Mouse (Mus musculus) C2C12 (cell line): ENCODE data around the gene Dis3l. TPM values are rescaled to one million over a fixed set of nuclear protein-coding genes. Genes with fewer than 3 reads are reported as not detected.

Experiments
- H3K27me3 ChIP-seq: one replicate; pipeline ENCODE4 v1.6.1; 2011; ENCODE audit not compliant: control insufficient read depth, insufficient read depth, insufficient read length
- H3K36me3 ChIP-seq: one replicate; pipeline ENCODE4 v1.6.1; 2011; ENCODE audit not compliant: control insufficient read depth, insufficient read depth
- H3K4me3 ChIP-seq: one replicate; pipeline ENCODE4 v1.5.1; 2011; ENCODE audit warnings: mild to moderate bottlenecking, control low read depth; ENCODE audit not compliant: poor library complexity, insufficient read depth, severe bottlenecking
- H3K79me2 ChIP-seq: one replicate; pipeline ENCODE4 v1.6.1; 2011; ENCODE audit not compliant: control insufficient read depth, insufficient read depth
- H3K79me3 ChIP-seq: one replicate; pipeline ENCODE4 v1.6.1; 2011; ENCODE audit warnings: low read depth, control low read depth
- H3ac ChIP-seq: one replicate; pipeline ENCODE3; 2011; ENCODE audit warnings: low read depth; ENCODE audit not compliant: control insufficient read depth, insufficient read length
- CEBPB ChIP-seq: IDR thresholded peaks from one replicate; pipeline ENCODE4 v1.6.1; 2011; ENCODE audit warnings: low read depth, mild to moderate bottlenecking, control low read depth, moderate library complexity
- CTCF ChIP-seq: IDR thresholded peaks from one replicate; pipeline ENCODE4 v1.5.1; 2011; ENCODE audit not compliant: control insufficient read depth, insufficient read depth, insufficient read length
- FOSL1 ChIP-seq: IDR thresholded peaks from one replicate; pipeline ENCODE4 v1.8.0; 2011; ENCODE audit warnings: mild to moderate bottlenecking, low read length; ENCODE audit not compliant: poor library complexity, insufficient read depth, severe bottlenecking
- MAX ChIP-seq: IDR thresholded peaks from one replicate; pipeline ENCODE4 v1.6.1; 2011; ENCODE audit warnings: mild to moderate bottlenecking, control low read depth
- MYOD1 ChIP-seq: IDR thresholded peaks from one replicate; pipeline ENCODE4 v1.6.1; 2011; ENCODE audit warnings: low read depth; ENCODE audit not compliant: control insufficient read depth, insufficient read length
- MYOG ChIP-seq: IDR thresholded peaks from one replicate; pipeline ENCODE4 v1.6.1; 2011; ENCODE audit not compliant: control insufficient read depth, insufficient read length; ENCODE audit errors: extremely low read depth
- USF1 ChIP-seq: IDR thresholded peaks from one replicate; pipeline ENCODE4 v1.6.1; 2011; ENCODE audit warnings: low read depth, mild to moderate bottlenecking, control low read depth, moderate library complexity
- long read RNA-seq, 2 experiments: library from polyadenylated mRNA; unstranded; transcript quantifications; one replicate each; pipeline ENCODE4 v2.0.0; 2019 to 2020
- polyA plus RNA-seq: library from polyadenylated mRNA; unstranded; fragments of >200 nt; fragmentation: generic; extraction: Trizol; gene quantifications from one replicate; pipeline ENCODE4 v1.2.1, GENCODE M21; 2012; ENCODE audit warnings: missing spikeins

Dis3l gene
- 13.8 TPM for polyA plus RNA-seq
- long read RNA-seq, experiment 1, transcript Dis3l-208 (17 exons, 3,575 nt) = major isoform, 5 of 8 reads
- long read RNA-seq, experiment 1, partial matches to known transcripts = 2 of 8 reads
- long read RNA-seq, experiment 1, other reads (novel, unspliced or antisense) = 1 of 8 reads
- long read RNA-seq, experiment 2, transcript Dis3l-208 (17 exons, 3,575 nt) = major isoform, 163 of 192 reads
- long read RNA-seq, experiment 2, partial matches to known transcripts = 8 of 192 reads
- long read RNA-seq, experiment 2, other reads (novel, unspliced or antisense) = 21 of 192 reads

DNA sequence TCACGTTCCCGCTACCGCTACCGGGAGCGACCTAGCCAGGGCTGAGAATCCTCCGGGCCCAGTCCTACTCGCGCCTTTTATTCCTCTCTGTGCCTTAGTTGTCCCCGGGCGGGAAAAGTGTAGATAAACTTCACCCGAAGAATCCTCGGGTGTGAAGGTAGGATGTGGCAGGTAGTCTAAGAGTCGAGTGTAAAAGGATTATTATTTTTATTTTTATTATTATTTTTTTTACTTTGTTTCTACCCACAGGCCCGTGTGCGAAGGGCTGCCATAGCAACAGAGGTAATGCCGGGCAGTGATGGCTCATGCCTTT lies at the start of gene Dis3l:
Dis3l (minus strand) TSS at position 35 of the 313 bp plus-strand sequence.
- Histone ChIP-seq H3ac (peak within 1 kb of the TSS; percentile 78), H3K36me3 (no peaks in the 10 kb centered on the region), H3K4me3 (peak within 1 kb of the TSS; percentile 40), H3K79me3 (no peaks in the 10 kb centered on the region), H3K27me3 (peaks cover 3% of the 10 kb centered on the region), H3K79me2 (no peaks in the 10 kb centered on the region)
- TF ChIP-seq MYOG = no peak
- TF ChIP-seq MAX = no peak
- TF ChIP-seq USF1 = no peak
- no peak for TF ChIP-seq MYOD1
- no peak for TF ChIP-seq CTCF
- no peak for TF ChIP-seq CEBPB
- TF ChIP-seq FOSL1 = no peak

DNA sequence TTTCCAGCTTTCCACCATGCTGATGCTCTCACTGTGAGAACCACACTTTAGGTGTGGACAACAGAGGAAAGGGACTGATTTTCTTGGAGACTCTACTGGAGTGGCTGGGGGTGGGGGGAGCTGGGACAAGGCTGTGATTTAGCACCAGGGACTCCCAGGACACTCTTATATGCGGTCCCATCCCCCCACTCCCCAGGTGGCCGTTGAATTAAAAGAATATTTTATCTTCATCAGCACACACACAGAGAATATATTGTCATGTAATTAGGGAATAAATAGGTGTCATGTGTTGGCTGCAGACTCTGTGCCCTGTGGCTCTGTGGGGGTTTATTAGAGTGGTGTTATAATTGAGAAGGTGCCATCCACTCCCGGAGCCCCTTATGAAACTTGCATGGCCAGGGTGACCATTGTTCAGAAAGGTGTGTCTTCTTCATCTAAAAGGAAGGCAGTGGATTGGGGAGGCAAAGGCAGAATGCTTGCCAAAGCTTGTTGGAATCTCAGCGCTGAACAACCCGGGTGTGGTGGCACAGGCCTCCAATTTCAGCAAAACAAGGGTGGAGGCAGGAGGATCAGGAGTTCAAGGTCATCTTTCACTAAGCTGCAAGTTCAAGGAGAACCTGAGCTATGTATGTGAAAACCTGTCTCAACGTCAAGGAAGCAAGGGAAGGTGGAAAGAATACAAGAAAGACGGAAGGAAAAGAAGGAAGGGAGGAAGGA lies 48.6 kb upstream of the Dis3l start:
- no peaks in the 10 kb centered on the region for H3K79me3 ChIP-seq
- peaks cover 60% of the 10 kb centered on the region for H3K27me3 ChIP-seq

GRCm38 (mm10) chr9:64386466-64387211 lies 45.6 kb upstream of the Dis3l start:
- H3K79me2 ChIP-seq = no peaks in the 10 kb centered on the region
- no peak for TF ChIP-seq FOSL1
- TF ChIP-seq CTCF = no peak
- no peak for TF ChIP-seq MAX
- no peak for TF ChIP-seq MYOD1
- no peak for TF ChIP-seq MYOG
- TF ChIP-seq USF1 = no peak
- TF ChIP-seq CEBPB = no peak
- peaks cover 62% of the 10 kb centered on the region for H3K27me3 ChIP-seq
- H3K4me3 ChIP-seq = no peak overlapping the region
- H3ac ChIP-seq = no peak overlapping the region
- no peaks in the 10 kb centered on the region for H3K79me3 ChIP-seq
- no peaks in the 10 kb centered on the region for H3K36me3 ChIP-seq

More for the DNA sequence above, 48.6 kb upstream of the Dis3l start:
- Histone ChIP-seq H3K79me2 (no peaks in the 10 kb centered on the region), H3K4me3 (no peak overlapping the region), H3ac (no peak overlapping the region), H3K36me3 (no peaks in the 10 kb centered on the region)
- TF ChIP-seq FOSL1 (no peak), MAX (no peak)

DNA sequence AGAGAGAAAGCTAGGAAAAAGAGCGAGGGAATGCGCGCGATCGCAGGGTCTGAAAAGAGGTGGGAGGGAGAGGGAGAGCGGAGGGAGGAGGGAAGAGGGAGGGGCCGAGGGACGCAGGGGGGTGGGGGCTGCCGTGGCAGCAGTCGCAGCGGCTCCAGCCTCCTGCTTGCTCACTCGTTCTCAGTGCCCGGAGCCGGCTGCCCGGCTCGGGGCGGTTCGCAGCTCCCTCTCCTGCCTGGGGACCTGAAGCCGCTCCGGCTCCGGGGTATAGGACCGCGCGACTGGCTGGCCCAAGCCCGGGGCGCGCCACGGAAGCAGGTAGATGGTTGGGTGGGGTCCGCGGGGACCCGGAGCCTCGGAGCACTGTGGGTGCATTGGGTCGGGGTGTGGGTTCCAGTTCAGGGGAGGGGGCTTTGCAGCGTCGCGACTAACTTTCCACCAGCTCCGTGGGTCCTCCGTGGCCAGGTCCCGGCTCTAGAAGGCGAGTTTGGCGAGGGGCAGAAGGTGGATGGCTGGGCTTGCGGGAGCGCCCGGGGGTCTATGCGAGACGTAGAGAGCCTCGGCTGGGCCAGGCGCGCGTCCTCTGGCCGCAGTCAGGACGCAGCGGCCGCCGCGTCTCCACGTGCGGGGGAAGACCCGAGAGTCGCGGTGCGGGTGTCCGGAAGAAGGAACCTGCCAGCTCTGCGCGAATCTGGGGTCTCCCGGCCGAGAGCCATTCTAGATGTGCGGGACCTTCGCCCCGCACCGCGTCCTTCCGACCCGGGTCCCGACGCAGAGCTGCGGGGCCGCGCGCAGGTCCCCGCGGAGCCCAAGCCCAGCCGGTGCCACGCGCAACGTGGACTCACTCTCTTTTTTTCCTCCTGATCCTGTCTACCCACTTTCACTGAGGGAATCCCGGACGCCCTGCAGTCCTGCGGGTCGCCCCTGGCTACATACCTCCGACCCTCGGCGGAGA lies 44.7 kb upstream of the Dis3l start, which contains the start of gene Megf11:
Megf11 (plus strand) TSS at position 116 of the 955 bp plus-strand sequence.
- Histone ChIP-seq H3K27me3 (peaks cover 61% of the 10 kb centered on the region), H3K79me3 (no peaks in the 10 kb centered on the region)
- no peak for TF ChIP-seq MYOG
- no peak for TF ChIP-seq CEBPB
- no peak for TF ChIP-seq USF1
- TF ChIP-seq FOSL1 = no peak
- TF ChIP-seq MYOD1 = no peak
- TF ChIP-seq CTCF = no peak
- TF ChIP-seq MAX = no peak

DNA sequence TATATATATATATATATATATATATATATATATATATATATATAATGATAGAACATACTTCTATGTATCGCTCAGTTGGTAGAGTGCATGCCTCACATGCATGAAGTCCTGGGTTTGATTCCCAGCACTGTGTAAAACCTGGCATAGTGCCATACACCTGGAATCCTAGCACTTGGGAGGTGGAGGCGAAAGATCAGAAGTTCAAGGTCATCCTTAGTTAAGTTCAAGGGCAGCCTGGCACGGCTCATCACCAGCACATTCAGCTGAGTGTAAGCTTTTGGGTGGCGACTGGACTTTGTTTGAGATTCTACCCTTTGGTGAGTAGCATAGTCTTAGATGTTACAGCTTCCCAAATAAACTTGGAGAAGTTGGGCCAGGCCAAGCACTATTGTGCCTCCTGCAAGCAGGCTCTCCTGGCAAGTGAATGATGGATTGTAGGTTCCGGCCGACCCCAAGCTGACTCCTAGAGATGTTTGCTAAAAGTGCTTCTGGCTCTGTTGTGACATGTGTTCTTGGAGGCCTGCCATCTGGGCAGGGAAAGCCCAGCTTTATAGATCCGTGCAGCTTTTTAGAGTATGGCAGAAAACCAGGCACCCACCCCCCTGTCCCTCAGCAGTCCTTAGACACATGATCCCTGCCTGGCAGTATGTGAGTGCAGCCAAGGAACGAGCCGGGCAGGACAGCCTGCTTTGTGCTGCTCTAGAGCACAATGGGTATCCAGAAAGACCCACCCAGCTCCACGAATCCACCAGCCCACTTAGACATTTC lies 42.1 kb upstream of the Dis3l start:
- Histone ChIP-seq H3K36me3 (no peaks in the 10 kb centered on the region), H3K4me3 (no peak overlapping the region), H3K79me3 (no peaks in the 10 kb centered on the region), H3K79me2 (no peaks in the 10 kb centered on the region), H3ac (no peak overlapping the region), H3K27me3 (peaks cover 41% of the 10 kb centered on the region)
- TF ChIP-seq CTCF (no peak), MAX (no peak)

More for the DNA sequence above, 44.7 kb upstream of the Dis3l start, which contains the start of gene Megf11:
- H3K79me2 ChIP-seq = no peaks in the 10 kb centered on the region
- no peak within 1 kb of the TSS for H3ac ChIP-seq
- H3K36me3 ChIP-seq = no peaks in the 10 kb centered on the region
- no peak within 1 kb of the TSS for H3K4me3 ChIP-seq
